ENCODE assay signal across 27 mouse cellular contexts in the genomic region with DNA sequence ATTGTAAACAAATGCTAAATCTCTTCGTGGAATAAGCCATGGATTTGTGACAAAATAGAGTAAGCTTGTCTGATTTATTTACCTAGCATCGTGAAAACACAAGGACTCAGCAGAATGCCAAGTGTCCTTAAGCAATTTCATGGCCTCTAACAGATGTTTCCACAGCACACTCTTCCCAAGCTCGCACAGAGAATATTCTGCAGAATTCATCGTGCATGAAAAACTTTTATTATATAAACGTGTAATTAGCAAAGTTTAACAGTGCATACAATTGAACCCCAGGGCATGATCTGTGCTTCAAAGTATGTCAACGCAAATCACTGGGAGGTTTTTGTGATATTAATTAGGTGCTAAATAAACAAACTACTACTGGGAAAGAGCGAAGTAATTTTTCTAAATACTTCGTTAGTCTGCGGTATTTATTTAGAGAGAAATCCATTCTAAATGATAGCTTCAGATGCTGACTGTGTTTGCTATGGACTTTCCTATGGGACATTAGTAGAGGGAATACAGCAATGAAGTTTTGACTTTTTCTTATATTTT.
A peak's percentile ranks its signal among the peaks of the same experiment; 100 is the strongest.
DNase-seq lines count a peak whose midpoint lies in the region; ATAC-seq and TF ChIP-seq lines count a peak whose summit lies in the region.
"Had no signal": no experiment of that assay in that cellular context is flagged by ENCODE, and none has a peak within 500 bp of the region (broad histone marks: within the 10 kb centered on the region; RNA-seq: fewer than 3 reads in every experiment).

No protein-coding gene starts in this region.

- no peaks in the 10 kb centered on the region for H3K36me3 ChIP-seq in forebrain, embryonic 16.5 days (ENCODE audit: control insufficient read depth, insufficient read depth)
- no peaks in the 10 kb centered on the region for H3K36me3 ChIP-seq in forebrain, embryonic 12.5 days (replicated peaks)
- no peaks in the 10 kb centered on the region for H3K36me3 ChIP-seq in midbrain, postnatal 0 days (ENCODE audit: insufficient read depth, low read length)
- no peaks in the 10 kb centered on the region for H3K36me3 ChIP-seq in midbrain, embryonic 14.5 days (ENCODE audit: control insufficient read depth, insufficient read depth, low read length)
- no peaks in the 10 kb centered on the region for H3K36me3 ChIP-seq in neural tube, embryonic 14.5 days (ENCODE audit: control insufficient read depth, insufficient read depth, low read length)
- H3K36me3 ChIP-seq: heart, embryonic 13.5 days; hindbrain, embryonic 10.5 days; intestine, embryonic 15.5 days; lung, embryonic 15.5 days; midbrain, embryonic 10.5 days had no signal

- TF ChIP-seq CTCF in midbrain, postnatal 0 days (IDR thresholded peaks at IDR 0.05): no peak

- no peak overlapping the region for H3K27ac ChIP-seq in forebrain, embryonic 16.5 days (ENCODE audit: low read length)
- no peak overlapping the region for H3K27ac ChIP-seq in forebrain, embryonic 12.5 days
- H3K27ac ChIP-seq in midbrain, postnatal 0 days (ENCODE audit: low read depth, low read length): no peak overlapping the region
- no peak overlapping the region for H3K27ac ChIP-seq in midbrain, embryonic 14.5 days (replicated peaks; ENCODE audit: low read depth, low read length)
- H3K27ac ChIP-seq in neural tube, embryonic 14.5 days (ENCODE audit: low read depth, low read length): no peak overlapping the region
- H3K27ac ChIP-seq: heart, embryonic 13.5 days; hindbrain, embryonic 10.5 days; hindbrain, postnatal 0 days; intestine, embryonic 15.5 days; kidney, postnatal 0 days; liver, embryonic 14.5 days; lung, embryonic 15.5 days; midbrain, embryonic 10.5 days had no signal

- peak; percentile 3 for DNase-seq in midbrain, postnatal 0 days (ENCODE audit: low spot score)
- DNase-seq in midbrain, embryonic 14.5 days: no peak
- DNase-seq in thymus, postnatal 4 days: no peak
- no peak for DNase-seq in adrenal gland, postnatal 10 days
- DNase-seq: adrenal gland, postnatal 25 days; cerebellum, adult 2 months; cerebellum, postnatal 14 days; forebrain, postnatal 0 days; gastrocnemius, postnatal 10 days; heart, postnatal 10 days; kidney, adult 2 months; kidney, postnatal 4 days; liver; spleen, adult 18-20 months; thymus, postnatal 25 days had no signal

- 15% methylated on average over 9 of the region's 9 CpGs for WGBS in forebrain, embryonic 16.5 days
- WGBS in forebrain, embryonic 12.5 days: 40% methylated on average over 9 of the region's 9 CpGs
- 64% methylated on average over 9 of the region's 9 CpGs for WGBS in midbrain, postnatal 0 days
- WGBS in midbrain, embryonic 14.5 days: 73% methylated on average over 9 of the region's 9 CpGs
- 28% methylated on average over 9 of the region's 9 CpGs for WGBS in neural tube, embryonic 14.5 days

- 0 out of 2 replicates have a peak, but pooled peaks cover 5% of the 10 kb centered on the region for H3K4me1 ChIP-seq in forebrain, embryonic 16.5 days (replicated peaks; ENCODE audit: control insufficient read depth, insufficient read depth, low read length)
- H3K4me1 ChIP-seq in forebrain, embryonic 12.5 days: peaks cover 4% of the 10 kb centered on the region; the same call in 1 of the 2 replicates
- no peaks in the 10 kb centered on the region for H3K4me1 ChIP-seq in midbrain, postnatal 0 days (ENCODE audit: insufficient read depth, low read length)
- H3K4me1 ChIP-seq in midbrain, embryonic 14.5 days (ENCODE audit: control insufficient read depth, insufficient read depth, low read length): no peaks in the 10 kb centered on the region
- no peaks in the 10 kb centered on the region for H3K4me1 ChIP-seq in neural tube, embryonic 14.5 days (ENCODE audit: control insufficient read depth, insufficient read depth, low read length)
- H3K4me1 ChIP-seq: heart, embryonic 13.5 days; intestine, embryonic 15.5 days; lung, embryonic 15.5 days had no signal

- H3K4me3 ChIP-seq in forebrain, embryonic 16.5 days (replicated peaks; ENCODE audit: low read length): no peak overlapping the region
- H3K4me3 ChIP-seq in forebrain, embryonic 12.5 days (replicated peaks): no peak overlapping the region
- H3K4me3 ChIP-seq in midbrain, postnatal 0 days (ENCODE audit: low read depth, low read length): no peak overlapping the region
- no peak overlapping the region for H3K4me3 ChIP-seq in midbrain, embryonic 14.5 days (replicated peaks; ENCODE audit: low read depth, low read length)
- H3K4me3 ChIP-seq in neural tube, embryonic 14.5 days (ENCODE audit: low read depth, low read length): no peak overlapping the region
- H3K4me3 ChIP-seq: erythroblast, embryonic 14.5 days; heart, embryonic 13.5 days; hindbrain, embryonic 10.5 days; intestine, embryonic 15.5 days; lung, embryonic 15.5 days; midbrain, embryonic 10.5 days had no signal

- no peak overlapping the region for H3K9ac ChIP-seq in forebrain, embryonic 16.5 days (replicated peaks; ENCODE audit: low read depth, low read length)
- H3K9ac ChIP-seq in forebrain, embryonic 12.5 days: no peak overlapping the region
- H3K9ac ChIP-seq in midbrain, postnatal 0 days (replicated peaks; ENCODE audit: low read length, poor library complexity, severe bottlenecking): no peak overlapping the region
- no peak overlapping the region for H3K9ac ChIP-seq in midbrain, embryonic 14.5 days (replicated peaks; ENCODE audit: low read length)
- H3K9ac ChIP-seq in neural tube, embryonic 14.5 days (replicated peaks; ENCODE audit: low read depth, low read length): no peak overlapping the region
- H3K9ac ChIP-seq: forebrain, postnatal 0 days; heart, embryonic 13.5 days; intestine, embryonic 15.5 days; liver, embryonic 14.5 days; lung, embryonic 15.5 days had no signal

- ATAC-seq in forebrain, embryonic 16.5 days: 0 out of 2 replicates have a peak, but pooled peaks have one; percentile 28
- ATAC-seq in forebrain, embryonic 12.5 days (ENCODE audit: low FRiP score): no peak
- no peak for ATAC-seq in midbrain, postnatal 0 days (ENCODE audit: low FRiP score)
- no peak for ATAC-seq in midbrain, embryonic 14.5 days (ENCODE audit: low FRiP score, low TSS enrichment)
- ATAC-seq in neural tube, embryonic 14.5 days (ENCODE audit: low read depth): peak; percentile 86; the same call in 1 of the 2 replicates
- ATAC-seq: hindbrain, postnatal 0 days; intestine, embryonic 15.5 days had no signal

- no peaks in the 10 kb centered on the region for H3K9me3 ChIP-seq in forebrain, embryonic 16.5 days (ENCODE audit: control insufficient read depth, low read length)
- H3K9me3 ChIP-seq in forebrain, embryonic 12.5 days: no peaks in the 10 kb centered on the region
- H3K9me3 ChIP-seq in midbrain, postnatal 0 days (ENCODE audit: low read length): no peaks in the 10 kb centered on the region
- no peaks in the 10 kb centered on the region for H3K9me3 ChIP-seq in midbrain, embryonic 14.5 days (ENCODE audit: control insufficient read depth, low read length)
- no peaks in the 10 kb centered on the region for H3K9me3 ChIP-seq in neural tube, embryonic 14.5 days (ENCODE audit: control insufficient read depth, low read length)
- H3K9me3 ChIP-seq: heart, embryonic 13.5 days; hindbrain, embryonic 10.5 days; intestine, embryonic 15.5 days; lung, embryonic 15.5 days; midbrain, embryonic 10.5 days had no signal

- no peak overlapping the region for H3K4me2 ChIP-seq in forebrain, embryonic 16.5 days (ENCODE audit: low read length)
- no peak overlapping the region for H3K4me2 ChIP-seq in forebrain, embryonic 12.5 days
- H3K4me2 ChIP-seq in midbrain, postnatal 0 days (ENCODE audit: low read depth, low read length, poor library complexity, severe bottlenecking): no peak overlapping the region
- no peak overlapping the region for H3K4me2 ChIP-seq in midbrain, embryonic 14.5 days (ENCODE audit: low read length)
- H3K4me2 ChIP-seq in neural tube, embryonic 14.5 days (ENCODE audit: low read depth, low read length): no peak overlapping the region
- H3K4me2 ChIP-seq: heart, embryonic 13.5 days; intestine, embryonic 15.5 days; lung, embryonic 15.5 days had no signal

- no peaks in the 10 kb centered on the region for H3K27me3 ChIP-seq in forebrain, embryonic 16.5 days (replicated peaks; ENCODE audit: control insufficient read depth, insufficient read depth, low read length)
- no peaks in the 10 kb centered on the region for H3K27me3 ChIP-seq in forebrain, embryonic 12.5 days
- no peaks in the 10 kb centered on the region for H3K27me3 ChIP-seq in midbrain, postnatal 0 days (ENCODE audit: insufficient read depth, low read length)
- H3K27me3 ChIP-seq in midbrain, embryonic 14.5 days (ENCODE audit: control insufficient read depth, insufficient read depth, low read length): no peaks in the 10 kb centered on the region
- no peaks in the 10 kb centered on the region for H3K27me3 ChIP-seq in neural tube, embryonic 14.5 days (ENCODE audit: control insufficient read depth, insufficient read depth, low read length)
- H3K27me3 ChIP-seq: heart, embryonic 13.5 days; intestine, embryonic 15.5 days; lung, embryonic 15.5 days had no signal

Comparison
In these comparisons a context has a peak if more than half of its experiments do, and no peak if none do; other contexts are left out.
1. ATAC-seq: peak in forebrain, embryonic 16.5 days (single experiment) and neural tube, embryonic 14.5 days (single experiment); none in forebrain, embryonic 12.5 days (single experiment), midbrain, postnatal 0 days (single experiment) and midbrain, embryonic 14.5 days (single experiment).